Mouse (Mus musculus) testis, postnatal 14 days (tissue): Measurements from ENCODE around the gene Tmem88.
A peak's percentile ranks its signal among the peaks of the same experiment; 100 is the strongest.

Experiments used
- DNase-seq: peaks from one replicate; pipeline ENCODE4 v3.0.0; 2021; ENCODE audit warnings: low spot score

Gene Tmem88

GRCm38 (mm10) chr11:69379600-69379999 is 18.4 kb downstream of the Tmem88 start:
- no peak for DNase-seq

GRCm38 (mm10) chr11:69377766-69378165 is 20.3 kb downstream of the Tmem88 start:
- no peak for DNase-seq

GRCm38 (mm10) chr11:69375646-69376045 is 22.4 kb downstream of the Tmem88 start:
- DNase-seq: no peak

- DNase-seq: no peak
Measured at GRCm38 (mm10) chr11:69373223-69373965, 24.6 kb downstream of the Tmem88 start.

- no peak for DNase-seq
Measured at GRCm38 (mm10) chr11:69372780-69373170, 25.3 kb downstream of the Tmem88 start.

GRCm38 (mm10) chr11:69372056-69372779 is 25.8 kb downstream of the Tmem88 start:
- peak; percentile 33 for DNase-seq

GRCm38 (mm10) chr11:69371601-69372000 is 26.4 kb downstream of the Tmem88 start:
- no peak for DNase-seq

GRCm38 (mm10) chr11:69370817-69371215 is 27.2 kb downstream of the Tmem88 start:
- DNase-seq: no peak

GRCm38 (mm10) chr11:69369990-69370816 is 27.8 kb downstream of the Tmem88 start:
- DNase-seq: no peak

- DNase-seq: peak; percentile 59
Measured at GRCm38 (mm10) chr11:69369215-69369989, 28.6 kb downstream of the Tmem88 start, which contains the start of gene Chd3. Chd3 (minus strand) TSS chr11:69369406.

GRCm38 (mm10) chr11:69368356-69369214 is 29.4 kb downstream of the Tmem88 start:
- peak; percentile 68 for DNase-seq

GRCm38 (mm10) chr11:69367616-69368355 is 30.2 kb downstream of the Tmem88 start:
- peak; percentile 54 for DNase-seq

- DNase-seq: peak; percentile 38
Measured at GRCm38 (mm10) chr11:69366855-69367615, 31.0 kb downstream of the Tmem88 start.

- DNase-seq: peak; percentile 93
Measured at GRCm38 (mm10) chr11:69366157-69366854, 31.7 kb downstream of the Tmem88 start.

- no peak for DNase-seq
Measured at GRCm38 (mm10) chr11:69365722-69366121, 32.3 kb downstream of the Tmem88 start.

GRCm38 (mm10) chr11:69364910-69365309 is 33.1 kb downstream of the Tmem88 start:
- peak; percentile 92 for DNase-seq

GRCm38 (mm10) chr11:69364376-69364775 is 33.7 kb downstream of the Tmem88 start:
- DNase-seq: no peak

- no peak for DNase-seq
Measured at GRCm38 (mm10) chr11:69362479-69362878, 35.6 kb downstream of the Tmem88 start.

GRCm38 (mm10) chr11:69362021-69362420 is 36.0 kb downstream of the Tmem88 start:
- no peak for DNase-seq
